Mouse (Mus musculus) v-Abl transformed pro-B cells (cell line): Measurements from ENCODE around the gene Clmp.

Experiments
- in situ Hi-C, 2 experiments: fragments of 400-800 bp; cut with MboI; formaldehyde crosslinking; loops; one replicate each; pipeline ENCODE4 v1.15.1; 2025; ENCODE audit not compliant: unreplicated experiment in 2 of 2

Clmp gene

DNA sequence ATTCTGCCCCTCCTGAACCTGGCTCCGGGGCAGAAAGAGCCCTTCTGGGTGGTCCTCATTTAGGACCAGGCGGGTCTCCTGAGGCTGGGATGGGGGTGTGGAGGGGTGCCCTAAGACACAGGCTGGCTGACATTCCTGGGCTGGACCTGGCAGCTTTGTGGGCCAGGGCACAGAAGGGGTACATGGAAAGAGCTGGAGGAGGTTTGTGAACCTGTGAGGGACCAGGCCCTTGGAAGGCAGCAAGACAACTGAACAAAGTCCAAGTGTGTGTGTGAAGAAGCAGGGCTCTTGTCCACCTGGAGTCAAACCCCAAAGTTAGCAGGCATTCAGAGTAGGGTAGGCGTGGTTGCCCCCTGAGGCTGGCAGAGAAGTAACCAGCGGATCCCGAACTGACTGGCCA lies 1.3 kb downstream of the Clmp start:
- in situ Hi-C loops: no loop called here

DNA sequence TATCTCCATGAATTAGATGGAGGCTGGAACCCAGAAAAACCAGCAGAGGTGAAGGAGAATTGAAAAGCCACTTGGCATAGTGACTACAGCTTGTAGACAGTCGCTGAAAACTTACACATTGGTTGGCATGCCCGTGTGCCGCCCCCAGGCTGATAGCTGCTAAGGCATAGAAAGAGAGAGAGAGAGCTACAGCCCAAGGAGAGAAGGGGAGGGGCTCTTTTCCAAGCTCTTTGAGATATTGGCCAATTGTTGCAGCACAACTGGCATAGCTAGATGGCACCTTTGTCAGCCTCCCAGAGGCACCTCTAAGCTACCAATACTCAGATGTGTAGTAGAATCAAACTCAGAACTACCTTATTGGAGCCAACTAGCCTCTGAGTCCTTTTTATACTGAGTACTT lies 1.8 kb downstream of the Clmp start:
- in situ Hi-C loops: no loop called here

DNA sequence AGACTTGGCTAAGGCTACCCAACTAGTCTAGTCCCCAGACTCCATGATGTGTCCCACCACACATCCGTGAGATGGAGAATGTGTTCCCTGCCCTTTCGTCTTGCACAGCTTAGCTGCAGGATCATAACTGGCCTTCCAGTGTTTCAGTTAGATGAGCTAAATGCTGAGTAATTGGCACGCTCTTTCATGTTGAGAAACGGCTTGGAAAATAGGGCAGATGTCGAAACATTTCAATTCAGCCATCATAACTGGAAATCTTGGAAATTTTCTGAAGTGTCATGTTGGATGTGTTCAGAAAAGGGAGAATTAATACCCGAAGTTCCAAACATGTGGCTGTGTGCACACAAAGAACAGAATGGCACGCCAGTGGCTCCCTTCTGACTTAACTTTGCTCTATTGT lies 4.7 kb downstream of the Clmp start:
- in situ Hi-C loops: no loop called here

- in situ Hi-C loops: no loop called here
These were observed 7.3 kb downstream of the Clmp start for GRCm38 (mm10) chr9:40693026-40693425.

DNA sequence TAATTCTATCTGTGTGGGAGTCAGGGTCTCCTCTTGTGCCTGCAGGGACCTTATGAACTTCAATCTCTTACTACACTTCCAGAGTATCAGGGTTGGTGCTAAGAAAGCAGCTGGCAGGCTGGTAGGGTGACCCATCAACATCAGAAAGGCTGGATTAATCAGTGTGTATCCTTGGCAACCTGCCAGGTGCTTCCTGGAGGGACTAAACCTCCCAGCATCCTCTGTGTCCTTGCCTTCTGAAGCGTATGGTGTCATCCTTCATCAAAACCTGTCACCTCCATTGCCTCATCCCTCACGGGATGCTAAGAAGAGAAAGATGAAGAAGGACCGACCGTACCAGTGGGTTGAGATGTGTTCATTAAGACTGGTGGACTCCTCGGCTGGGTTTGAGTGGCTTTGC lies 8.0 kb downstream of the Clmp start:
- in situ Hi-C loops: no loop called here

GRCm38 (mm10) chr9:40694284-40694683 lies 8.5 kb downstream of the Clmp start:
- in situ Hi-C loops: no loop called here

- in situ Hi-C loops: no loop called here
These were observed 10.3 kb downstream of the Clmp start for GRCm38 (mm10) chr9:40696086-40696485.

- in situ Hi-C loops: no loop called here
These were observed 13.4 kb downstream of the Clmp start for GRCm38 (mm10) chr9:40699194-40699593.

DNA sequence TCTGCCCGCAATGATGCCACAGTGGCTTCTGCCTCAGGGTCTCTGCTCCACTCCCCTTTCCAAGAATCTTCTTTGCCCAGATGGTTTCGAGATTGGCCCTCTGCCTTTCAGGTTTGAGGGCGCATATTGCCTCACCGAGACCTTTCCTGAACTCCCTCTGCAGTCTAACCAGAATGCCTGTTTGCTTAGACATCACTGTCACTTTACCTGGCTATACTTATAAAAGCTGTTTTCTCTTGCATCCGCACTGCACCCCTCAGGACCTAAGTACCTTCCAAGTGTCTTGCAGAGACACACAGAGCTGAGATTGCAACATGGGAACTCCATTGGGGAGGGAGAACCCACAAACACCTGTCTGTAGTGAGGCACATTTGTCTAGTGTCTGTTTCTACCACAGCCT lies 14.5 kb downstream of the Clmp start:
- in situ Hi-C loops: no loop called here

DNA sequence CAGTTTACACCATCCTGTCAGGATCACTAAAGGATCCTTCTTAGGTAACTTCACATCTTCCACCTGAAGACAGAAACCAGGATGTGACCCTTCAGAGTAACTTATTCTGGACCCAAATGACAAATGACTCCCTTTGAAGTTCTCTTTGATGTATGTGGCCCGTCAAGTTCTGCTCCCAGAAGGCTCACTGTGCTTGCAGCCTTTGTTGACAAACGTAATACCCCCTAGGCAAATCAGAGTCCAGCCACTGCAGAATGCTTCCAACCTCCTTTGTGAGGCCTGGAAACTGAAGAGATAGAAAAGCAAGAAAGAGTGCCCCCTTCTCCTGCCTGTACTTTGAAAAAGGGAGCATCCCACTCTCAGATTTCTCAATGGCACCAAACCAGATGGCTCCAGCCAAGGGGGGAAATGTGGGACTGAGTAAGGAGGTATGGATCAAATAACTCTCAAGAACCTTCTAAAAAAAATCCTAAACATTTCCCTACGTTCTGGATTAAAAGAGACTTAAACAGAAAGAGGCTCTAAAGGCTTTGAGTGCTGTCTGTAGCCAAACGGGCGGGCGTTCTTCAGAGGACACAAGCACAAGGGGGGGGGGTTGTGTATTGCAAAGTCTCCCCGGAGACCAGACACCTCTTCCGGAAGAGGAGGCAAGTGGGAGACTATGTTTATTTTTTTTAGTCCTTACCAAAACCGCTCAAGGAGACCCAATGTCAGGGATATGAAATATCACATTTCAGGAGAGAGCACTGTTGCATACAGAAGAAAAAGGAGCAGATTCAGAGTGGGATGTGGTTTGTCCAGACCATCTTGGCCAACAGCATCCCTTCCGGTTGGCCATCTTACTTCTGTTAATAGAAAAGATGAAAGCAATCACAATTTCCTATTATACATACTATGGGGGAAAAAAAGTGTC lies 18.9 kb downstream of the Clmp start:
- in situ Hi-C loops: no loop called here

GRCm38 (mm10) chr9:40708448-40709140 lies 22.8 kb downstream of the Clmp start:
- in situ Hi-C loops: no loop called here

- in situ Hi-C loops: no loop called here
These were observed 23.4 kb downstream of the Clmp start for GRCm38 (mm10) chr9:40709141-40709537.

DNA sequence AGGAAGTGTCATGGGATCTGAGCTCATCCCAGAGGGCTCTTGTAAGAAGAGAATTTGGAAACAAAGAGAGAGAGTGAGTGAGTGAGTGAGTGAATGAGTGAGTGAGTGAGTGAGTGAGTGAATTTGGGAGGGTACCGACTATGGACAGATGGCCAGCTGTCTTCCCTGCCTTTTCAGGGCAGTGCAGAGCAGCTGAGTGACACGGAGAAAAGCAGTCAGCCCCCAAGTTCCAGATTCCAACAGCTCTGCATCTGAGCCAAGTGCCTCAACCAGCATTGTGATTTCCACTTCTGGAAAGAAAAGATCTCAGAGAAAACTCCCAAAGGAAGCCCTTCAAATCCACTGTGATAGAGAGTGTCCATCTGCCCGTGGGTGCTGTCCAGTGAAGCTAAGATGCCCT lies 23.8 kb downstream of the Clmp start:
- in situ Hi-C loops: no loop called here

GRCm38 (mm10) chr9:40709991-40710390 lies 24.2 kb downstream of the Clmp start:
- in situ Hi-C loops: no loop called here

DNA sequence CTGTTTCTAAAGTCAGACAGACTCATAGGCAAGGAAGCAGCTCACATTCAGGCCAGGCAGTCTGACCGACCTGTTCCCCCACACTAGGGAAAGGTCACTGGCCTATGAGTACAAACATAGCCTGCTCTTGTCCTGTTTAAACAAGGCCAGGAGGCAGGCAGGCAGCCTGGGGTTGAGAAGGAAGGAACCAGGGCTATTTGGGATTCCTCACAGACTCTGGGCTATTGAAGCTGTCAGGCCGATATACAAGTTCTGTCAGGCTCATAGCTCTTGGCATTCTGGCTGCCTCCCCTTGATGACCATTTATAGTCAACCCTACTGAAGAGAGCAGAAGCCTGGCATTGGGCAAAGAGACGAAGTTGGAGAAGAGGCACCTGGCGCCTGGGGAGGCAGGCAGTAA lies 25.9 kb downstream of the Clmp start:
- in situ Hi-C loops: no loop called here

DNA sequence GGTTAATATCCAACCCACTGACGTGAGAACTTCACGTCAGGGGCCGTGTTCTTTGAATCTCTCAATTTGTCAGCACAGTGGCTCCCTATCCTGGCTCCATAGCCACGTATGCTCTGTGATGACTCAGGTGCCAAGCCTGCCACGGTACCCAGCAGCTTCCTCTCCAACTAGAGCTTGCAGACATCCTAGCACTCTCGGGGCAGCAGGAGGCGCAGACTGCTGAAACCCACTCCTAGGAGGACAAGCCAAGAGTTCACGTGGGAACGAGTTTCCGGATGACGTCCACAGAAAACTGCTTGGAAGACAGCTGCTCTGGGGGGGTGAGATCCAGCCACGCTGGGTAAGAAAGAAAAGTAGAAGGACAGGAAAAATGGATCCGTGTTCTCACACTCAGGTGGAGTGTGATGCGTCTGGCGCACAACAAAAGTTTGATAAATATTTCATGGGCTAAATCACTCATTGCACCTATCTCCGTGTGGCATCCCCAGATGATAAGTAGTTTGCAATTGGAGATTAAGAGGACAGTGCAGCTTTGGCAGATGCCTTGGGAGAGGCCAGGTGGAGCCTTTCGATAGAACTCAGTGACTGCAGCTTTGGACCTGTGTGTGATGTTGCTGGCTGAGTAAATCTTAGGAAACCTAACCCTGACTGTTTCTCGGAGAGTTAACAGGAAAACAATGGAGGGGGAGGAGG lies 31.6 kb downstream of the Clmp start:
- in situ Hi-C loops: no loop called here

DNA sequence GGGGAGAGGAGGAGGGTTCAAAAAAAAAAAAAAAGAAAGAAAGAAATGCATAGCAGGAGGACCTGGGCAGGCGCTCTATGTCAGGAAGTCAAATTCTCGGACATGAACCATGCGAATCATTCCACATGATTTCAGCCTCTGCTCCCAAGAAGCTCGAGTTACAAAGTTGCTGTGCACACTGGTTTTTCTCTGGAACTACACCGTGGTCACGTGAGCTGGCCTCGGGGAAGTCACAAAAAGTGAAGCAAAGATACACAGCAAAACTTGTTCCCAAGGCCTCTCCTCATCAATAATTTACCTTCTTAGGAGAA lies 32.1 kb downstream of the Clmp start:
- in situ Hi-C loops: no loop called here

DNA sequence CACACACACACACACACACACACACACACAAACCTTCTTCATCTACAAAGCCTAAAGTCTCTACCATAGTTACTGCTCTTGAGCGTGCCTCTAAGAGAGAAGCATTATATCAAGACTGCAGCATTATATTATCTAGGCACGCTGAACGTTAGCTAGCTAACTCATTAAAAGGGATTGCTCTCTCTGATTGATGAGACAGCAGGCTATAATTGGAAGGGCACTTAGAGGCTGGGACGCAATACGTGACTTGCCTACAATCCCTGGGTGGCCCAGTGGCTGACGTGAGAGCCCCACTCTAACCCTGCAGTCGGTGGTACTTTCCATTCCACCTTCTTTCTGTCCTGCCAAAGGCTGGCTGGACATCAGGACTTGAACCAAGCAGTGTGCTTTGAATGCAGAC lies 35.1 kb downstream of the Clmp start:
- in situ Hi-C loops: no loop called here

DNA sequence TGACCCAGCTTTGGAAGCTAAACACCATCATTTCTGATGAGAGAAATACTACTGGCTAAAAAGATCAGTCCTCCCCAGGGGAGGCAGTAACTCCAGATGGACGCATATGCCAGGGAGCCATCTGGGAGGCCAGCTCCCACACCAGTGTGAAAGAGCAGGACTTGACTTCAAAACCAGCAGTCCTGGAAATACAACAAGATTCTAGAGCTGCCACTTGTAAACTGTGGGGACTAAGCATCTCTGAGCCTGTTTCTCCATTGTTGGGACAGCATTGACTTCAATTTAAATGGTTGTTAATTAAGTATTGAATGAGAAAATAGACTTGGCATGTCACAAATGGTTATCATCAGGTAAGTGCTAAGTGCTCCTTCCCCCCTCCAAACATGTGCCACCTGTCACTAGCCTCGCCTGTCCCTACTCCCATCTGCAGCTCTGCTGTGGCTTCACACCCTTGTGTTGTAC lies 37.6 kb downstream of the Clmp start:
- in situ Hi-C loops: no loop called here

DNA sequence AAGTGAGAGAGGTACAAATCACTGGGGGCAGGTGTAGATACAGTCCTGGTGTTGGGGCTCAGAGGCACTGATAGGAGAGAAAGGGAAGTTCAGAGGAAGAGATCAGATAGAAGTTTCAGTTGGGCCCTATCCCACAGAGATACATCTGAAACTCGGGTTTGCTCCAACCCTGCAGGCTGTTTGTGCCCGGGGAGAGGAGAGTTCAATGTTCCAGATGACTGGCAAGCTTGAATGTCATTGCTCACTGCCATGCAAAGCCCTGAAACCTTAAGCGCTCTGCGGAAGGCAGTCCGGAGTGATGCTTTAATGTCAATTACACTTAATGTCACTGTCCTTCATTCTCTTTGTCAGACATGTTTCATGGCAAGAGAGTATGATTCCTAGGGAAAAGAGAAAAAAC lies 39.2 kb downstream of the Clmp start:
- in situ Hi-C loops: loop anchor here in 1 of 2 experiments (25.0 kb wide), 1 partner anchor 1038 kb away; no protein-coding TSS in a partner anchor

DNA sequence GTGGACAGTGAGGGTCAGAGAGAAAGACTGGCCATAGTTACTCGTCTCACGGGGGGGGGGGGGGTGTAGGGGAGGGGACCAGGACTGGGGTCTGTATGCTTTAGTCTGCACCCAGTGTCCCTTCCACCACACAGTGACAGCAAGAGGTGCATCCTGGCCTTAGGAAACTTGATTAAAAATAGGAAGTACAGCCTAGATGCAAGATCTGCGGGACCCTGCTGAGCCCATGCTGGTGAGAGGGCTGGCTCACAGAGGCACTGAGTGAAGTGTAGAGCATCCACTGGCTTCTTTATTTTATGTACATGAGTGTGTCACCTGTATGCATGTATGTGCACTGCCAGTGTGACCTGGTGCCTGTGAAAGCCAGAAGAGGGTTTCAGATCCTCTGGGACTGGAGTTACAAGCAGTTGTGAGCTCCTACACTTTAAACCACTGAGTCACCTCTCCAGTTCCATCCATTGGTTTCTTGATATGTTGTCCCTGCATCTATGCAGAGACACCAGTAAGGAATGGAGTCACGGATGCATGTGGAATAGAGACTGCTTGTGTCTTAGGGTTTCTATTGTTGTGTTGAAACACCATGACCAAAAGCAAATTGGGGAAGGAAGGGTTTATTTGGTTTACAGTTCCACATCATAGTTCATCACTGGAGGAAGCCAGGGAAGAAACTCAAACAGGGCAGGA lies 41.5 kb downstream of the Clmp start:
- in situ Hi-C loops: loop anchor here in 1 of 2 experiments (25.0 kb wide), 1 partner anchor 1040 kb away; no protein-coding TSS in a partner anchor
